Mouse (Mus musculus) heart, embryonic 14.5 days (tissue): ENCODE data around the gene Traf6. TPM values are rescaled to one million over a fixed set of nuclear protein-coding genes. Genes with fewer than 3 reads are reported as not detected.

ENCODE experiments used
- ATAC-seq: fragments of 200-750 bp; cut with Nextera tagmentation; 2 replicates; pipeline ENCODE4 v1.8.0; 2017; ENCODE audit warnings: low read depth, moderate TSS enrichment; ENCODE audit not compliant: insufficient number of reproducible peaks, insufficient read depth, low FRiP score
- H3K27ac ChIP-seq, 2 experiments: fragments of 200-500 bp in 1 of 2; fragments of 300-500 bp in 1 of 2; sonication (generic) in 1 of 2; replicated peaks in 1 of 2; 2 replicates each; pipeline ENCODE4 v1.5.1; 2012 to 2014; ENCODE audit warnings: low read depth in 2 of 2, low read length in 2 of 2, control low read depth in 1 of 2, mild to moderate bottlenecking in 1 of 2, mixed read lengths in 1 of 2; ENCODE audit not compliant: control insufficient read depth in 1 of 2, insufficient read depth in 1 of 2
- H3K27me3 ChIP-seq: fragments of 300-500 bp; sonication (generic); 2 replicates; pipeline ENCODE4 v1.6.1; 2014; ENCODE audit warnings: mild to moderate bottlenecking, low read length, control low read depth; ENCODE audit not compliant: control insufficient read depth, insufficient read depth
- H3K36me3 ChIP-seq: fragments of 300-500 bp; sonication (generic); 2 replicates; pipeline ENCODE4 v1.6.1; 2014; ENCODE audit warnings: mild to moderate bottlenecking, control low read depth, low read length, mixed read lengths; ENCODE audit not compliant: control insufficient read depth, insufficient read depth
- H3K4me1 ChIP-seq, 2 experiments: fragments of 200-500 bp in 1 of 2; fragments of 300-500 bp in 1 of 2; sonication (generic) in 1 of 2; 2 replicates each; pipeline ENCODE4 v1.6.1; 2012 to 2014; ENCODE audit warnings: low read length in 2 of 2, control low read depth in 1 of 2, mixed read lengths in 1 of 2; ENCODE audit not compliant: control insufficient read depth in 2 of 2, insufficient read depth in 2 of 2
- H3K4me2 ChIP-seq: fragments of 300-500 bp; sonication (generic); 2 replicates; pipeline ENCODE4 v1.6.1; 2014; ENCODE audit warnings: mild to moderate bottlenecking, low read length
- H3K4me3 ChIP-seq, 2 experiments: fragments of 200-500 bp in 1 of 2; fragments of 300-500 bp in 1 of 2; sonication (generic) in 1 of 2; 2 replicates each; pipeline ENCODE4 v1.5.1; 2012 to 2014; ENCODE audit warnings: low read length in 2 of 2, mild to moderate bottlenecking in 2 of 2, control low read depth in 1 of 2, low read depth in 1 of 2, moderate library complexity in 1 of 2; ENCODE audit not compliant: control insufficient read depth in 1 of 2, insufficient read depth in 1 of 2
- H3K9ac ChIP-seq: fragments of 300-500 bp; sonication (generic); 2 replicates; pipeline ENCODE4 v1.6.1; 2014; ENCODE audit warnings: mild to moderate bottlenecking, low read length
- H3K9me3 ChIP-seq: fragments of 300-500 bp; sonication (generic); 2 replicates; pipeline ENCODE4 v1.6.1; 2016; ENCODE audit warnings: low read length, control low read depth; ENCODE audit not compliant: control insufficient read depth
- WGBS: fragments of 180-500 bp; shearing (Covaris S2); extraction: QIAGEN DNeasy Blood & Tissue Kit; methylation state at CpG from one replicate; pipeline ENCODE4 v1.1.7; 2014; 5-methylcytosine and 5-hydroxymethylcytosine counted together
- polyA plus RNA-seq: library from polyadenylated mRNA; unstranded; fragments of >200 nt; fragmentation: Nextera tagmentation; extraction: Ambion mirVana; gene quantifications from 2 replicates; pipeline ENCODE4 v1.2.1, GENCODE M21; 2014

The Traf6 gene
- polyA plus RNA-seq, 1 experiment from 2014 or later, result 7.5 TPM

- no peaks in the 10 kb centered on the region for H3K36me3 ChIP-seq
- no peaks in the 10 kb centered on the region for H3K27me3 ChIP-seq
- H3K9ac ChIP-seq, result peak overlapping the region; percentile 56
- H3K4me2 ChIP-seq, result peak overlapping the region; percentile 77
- H3K4me3 ChIP-seq, result peak overlapping the region; percentile 29 to 32
- no peak for ATAC-seq
- H3K4me1 ChIP-seq, result 0 out of 4 replicates have a peak, but pooled peaks cover 0 to 6% of the 10 kb centered on the region in 2 experiments
- 35% methylated on average over 14 of the region's 14 CpGs for WGBS
- H3K9me3 ChIP-seq, result no peaks in the 10 kb centered on the region
- H3K27ac ChIP-seq, result no peak overlapping the region
Observed at GRCm38 (mm10) chr2:101652204-101652920, 25.9 kb upstream of the Traf6 start.

- no peaks in the 10 kb centered on the region for H3K27me3 ChIP-seq
- H3K4me3 ChIP-seq, result peak overlapping the region; percentile 29 to 32
- peak overlapping the region; percentile 56 for H3K9ac ChIP-seq
- ATAC-seq, result no peak
- H3K4me2 ChIP-seq, result peak overlapping the region; percentile 77
- H3K9me3 ChIP-seq, result no peaks in the 10 kb centered on the region
- 17% methylated on average over 14 of the region's 14 CpGs for WGBS
- 0 out of 4 replicates have a peak, but pooled peaks cover 0 to 6% of the 10 kb centered on the region in 2 experiments for H3K4me1 ChIP-seq
- H3K27ac ChIP-seq, result no peak overlapping the region
- H3K36me3 ChIP-seq, result no peaks in the 10 kb centered on the region
Observed at GRCm38 (mm10) chr2:101652921-101653597, 25.2 kb upstream of the Traf6 start.

GRCm38 (mm10) chr2:101660536-101660935 lies 17.7 kb upstream of the Traf6 start:
- WGBS, result 55% methylated on average over 2 of the region's 2 CpGs

GRCm38 (mm10) chr2:101665058-101665702 lies 13.0 kb upstream of the Traf6 start:
- Histone ChIP-seq H3K4me3 (no peak overlapping the region), H3K27ac (no peak overlapping the region), H3K36me3 (no peaks in the 10 kb centered on the region), H3K4me2 (no peak overlapping the region), H3K27me3 (no peaks in the 10 kb centered on the region), H3K9me3 (no peaks in the 10 kb centered on the region), H3K4me1 (0 out of 4 replicates have a peak, but pooled peaks cover 0 to 4% of the 10 kb centered on the region in 2 experiments), H3K9ac (no peak overlapping the region)
- 16% methylated on average over 9 of the region's 9 CpGs for WGBS
- no peak for ATAC-seq

More at GRCm38 (mm10) chr2:101660536-101660935, 17.7 kb upstream of the Traf6 start:
- no peak for ATAC-seq
- Histone ChIP-seq H3K27me3 (no peaks in the 10 kb centered on the region), H3K27ac (no peak overlapping the region), H3K9ac (no peak overlapping the region), H3K9me3 (no peaks in the 10 kb centered on the region), H3K36me3 (no peaks in the 10 kb centered on the region), H3K4me2 (no peak overlapping the region), H3K4me3 (no peak overlapping the region), H3K4me1 (0 out of 4 replicates have a peak, but pooled peaks cover 0 to 2% of the 10 kb centered on the region in 2 experiments)

- no peak for ATAC-seq
- H3K9me3 ChIP-seq, result no peaks in the 10 kb centered on the region
- H3K9ac ChIP-seq, result no peak overlapping the region
- H3K4me3 ChIP-seq, result no peak overlapping the region
- H3K27me3 ChIP-seq, result no peaks in the 10 kb centered on the region
- H3K4me2 ChIP-seq, result no peak overlapping the region
- H3K4me1 ChIP-seq, result 0 out of 4 replicates have a peak, but pooled peaks cover 0 to 4% of the 10 kb centered on the region in 2 experiments
- no peak overlapping the region for H3K27ac ChIP-seq
- 90% methylated on average over 3 of the region's 3 CpGs for WGBS
- no peaks in the 10 kb centered on the region for H3K36me3 ChIP-seq
Observed at GRCm38 (mm10) chr2:101665703-101666092, 12.5 kb upstream of the Traf6 start.

GRCm38 (mm10) chr2:101668751-101669150 lies 9.5 kb upstream of the Traf6 start:
- 57% methylated on average over 3 of the region's 3 CpGs for WGBS
- H3K36me3 ChIP-seq, result no peaks in the 10 kb centered on the region
- H3K4me2 ChIP-seq, result no peak overlapping the region
- no peaks in the 10 kb centered on the region for H3K9me3 ChIP-seq
- no peak overlapping the region for H3K27ac ChIP-seq
- no peak for ATAC-seq
- H3K4me1 ChIP-seq, result 0 out of 4 replicates have a peak, but pooled peaks cover 0 to 4% of the 10 kb centered on the region in 2 experiments
- no peak overlapping the region for H3K9ac ChIP-seq
- no peak overlapping the region for H3K4me3 ChIP-seq
- H3K27me3 ChIP-seq, result 0 out of 2 replicates have a peak, but pooled peaks cover 6% of the 10 kb centered on the region

GRCm38 (mm10) chr2:101673547-101673946 lies 4.7 kb upstream of the Traf6 start:
- Histone ChIP-seq H3K4me3 (no peak overlapping the region), H3K9me3 (no peaks in the 10 kb centered on the region), H3K4me2 (no peak overlapping the region), H3K27ac (no peak overlapping the region), H3K27me3 (0 out of 2 replicates have a peak, but pooled peaks cover 9% of the 10 kb centered on the region), H3K36me3 (no peaks in the 10 kb centered on the region), H3K4me1 (peaks cover 0 to 2% of the 10 kb centered on the region in 2 experiments; a peak in 1 of 4 replicates), H3K9ac (no peak overlapping the region)
- ATAC-seq, result no peak
- WGBS, result 71% methylated on average over 3 of the region's 3 CpGs
